Mouse (Mus musculus) forebrain, postnatal 0 days (tissue): Measurements from ENCODE around the gene Rgmb. TPM values are rescaled to one million over a fixed set of nuclear protein-coding genes. Genes with fewer than 3 reads are reported as not detected.

ENCODE experiments used
- ATAC-seq: fragments of 200-750 bp; cut with Nextera tagmentation; 2 replicates; pipeline ENCODE4 v1.8.0; 2017; ENCODE audit warnings: mild to moderate bottlenecking, moderate library complexity
- DNase-seq: peaks from one replicate; pipeline ENCODE4 v3.0.0-alpha.2; 2015
- H3K27ac ChIP-seq: fragments of 300-500 bp; sonication (generic); 2 replicates; pipeline ENCODE4 v1.5.1; 2014; ENCODE audit warnings: low read depth, mild to moderate bottlenecking, antibody characterized with exemption, low read length, moderate library complexity, mixed read lengths
- H3K27me3 ChIP-seq: fragments of 300-500 bp; sonication (generic); 2 replicates; pipeline ENCODE4 v1.6.1; 2014; ENCODE audit warnings: mild to moderate bottlenecking, low read length, mixed read lengths; ENCODE audit not compliant: insufficient read depth
- H3K36me3 ChIP-seq: fragments of 300-500 bp; sonication (generic); 2 replicates; pipeline ENCODE4 v1.6.1; 2014; ENCODE audit warnings: mild to moderate bottlenecking, moderate library complexity; ENCODE audit not compliant: insufficient read depth
- H3K4me1 ChIP-seq: fragments of 300-500 bp; sonication (generic); 2 replicates; pipeline ENCODE4 v1.6.1; 2014; ENCODE audit warnings: antibody characterized with exemption; ENCODE audit not compliant: insufficient read depth
- H3K4me2 ChIP-seq: fragments of 300-500 bp; sonication (generic); 2 replicates; pipeline ENCODE4 v1.6.1; 2014; ENCODE audit warnings: low read depth, mild to moderate bottlenecking, moderate library complexity
- H3K4me3 ChIP-seq: fragments of 300-500 bp; sonication (generic); 2 replicates; pipeline ENCODE4 v1.5.1; 2014; ENCODE audit warnings: low read depth, low read length, mixed read lengths
- H3K9ac ChIP-seq: fragments of 300-500 bp; sonication (generic); 2 replicates; pipeline ENCODE4 v1.6.1; 2014; ENCODE audit warnings: mild to moderate bottlenecking
- H3K9me3 ChIP-seq: fragments of 300-500 bp; sonication (generic); 2 replicates; pipeline ENCODE4 v1.6.1; 2016; ENCODE audit warnings: low read length
- CTCF ChIP-seq: sonication (generic); IDR thresholded peaks from 2 replicates; pipeline ENCODE4 v1.5.1; 2016; ENCODE audit warnings: antibody characterized with exemption, control low read depth, low read depth
- WGBS: fragments of 180-500 bp; shearing (Covaris S2); extraction: QIAGEN DNeasy Blood & Tissue Kit; methylation state at CpG from one replicate; pipeline ENCODE4 v1.1.7; 2014; 5-methylcytosine and 5-hydroxymethylcytosine counted together
- polyA plus RNA-seq: library from polyadenylated mRNA; unstranded; fragments of >200 nt; fragmentation: Nextera tagmentation; extraction: Ambion mirVana; gene quantifications from 2 replicates; pipeline ENCODE4 v1.2.1, GENCODE M21; 2015
- total RNA-seq: library from RNA; depleted of rRNA; stranded (reverse); fragments of >200 nt; gene quantifications from 2 replicates; pipeline ENCODE4 v1.2.3, GENCODE M21; 2014

Rgmb gene
- total and polyA plus RNA-seq, 2 experiments from 2014 or later = 48.1 to 81.4 TPM

GRCm38 (mm10) chr17:15841425-15841824 is 10.6 kb upstream of the Rgmb start:
- Histone ChIP-seq H3K36me3 (no peaks in the 10 kb centered on the region), H3K4me2 (no peak overlapping the region), H3K9me3 (no peaks in the 10 kb centered on the region), H3K4me3 (no peak overlapping the region), H3K9ac (no peak overlapping the region), H3K27me3 (no peaks in the 10 kb centered on the region), H3K4me1 (no peaks in the 10 kb centered on the region), H3K27ac (no peak overlapping the region)
- 83% methylated on average over 2 of the region's 2 CpGs for WGBS
- TF ChIP-seq CTCF = no peak
- DNase-seq (no peak), ATAC-seq (no peak)

- Histone ChIP-seq H3K9ac (no peak overlapping the region), H3K4me3 (no peak overlapping the region), H3K4me1 (peaks cover 7% of the 10 kb centered on the region; the same call in 1 of the 2 replicates), H3K27me3 (no peaks in the 10 kb centered on the region), H3K36me3 (no peaks in the 10 kb centered on the region), H3K4me2 (no peak overlapping the region), H3K9me3 (no peaks in the 10 kb centered on the region), H3K27ac (no peak overlapping the region)
- WGBS = 10% methylated on average over 5 of the region's 5 CpGs
- ATAC-seq (no peak), DNase-seq (no peak)
- no peak for TF ChIP-seq CTCF
Measured at GRCm38 (mm10) chr17:15832398-15832797, 1.6 kb upstream of the Rgmb start.

GRCm38 (mm10) chr17:15831810-15832209 is 971 bp upstream of the Rgmb start:
- Histone ChIP-seq H3K4me1 (peaks cover 13% of the 10 kb centered on the region; the same call in 1 of the 2 replicates), H3K9me3 (no peaks in the 10 kb centered on the region), H3K27ac (no peak overlapping the region), H3K4me3 (no peak overlapping the region), H3K4me2 (no peak overlapping the region), H3K27me3 (no peaks in the 10 kb centered on the region), H3K36me3 (no peaks in the 10 kb centered on the region), H3K9ac (no peak overlapping the region)
- 14% methylated on average over 8 of the region's 8 CpGs for WGBS
- peak; percentile 73 for DNase-seq
- no peak for ATAC-seq
- TF ChIP-seq CTCF = peak; percentile 69

- no peaks in the 10 kb centered on the region for H3K9me3 ChIP-seq
- 0% methylated on average over 31 of the region's 34 CpGs for whole genome bisulfite sequencing
- no peaks in the 10 kb centered on the region for H3K36me3 ChIP-seq
- peak overlapping the region; percentile 82 for H3K27ac ChIP-seq
- H3K4me3 ChIP-seq = peak overlapping the region; percentile 58
- H3K4me2 ChIP-seq = peak overlapping the region; percentile 82
- peak; percentile 39 for DNase-seq
- no peak for TF ChIP-seq CTCF
- H3K27me3 ChIP-seq = no peaks in the 10 kb centered on the region
- peaks cover 13% of the 10 kb centered on the region; the same call in 1 of the 2 replicates for H3K4me1 ChIP-seq
- peak overlapping the region; percentile 69 for H3K9ac ChIP-seq
- ATAC-seq = no peak
Measured at GRCm38 (mm10) chr17:15830171-15830765, 571 bp downstream of the Rgmb start.

- under 1% methylated on average over 20 of the region's 20 CpGs for WGBS
- H3K4me2 ChIP-seq = peak overlapping the region; percentile 82
- peak overlapping the region; percentile 82 for H3K27ac ChIP-seq
- peak overlapping the region; percentile 69 for H3K9ac ChIP-seq
- TF ChIP-seq CTCF = no peak
- H3K4me1 ChIP-seq = peaks cover 18% of the 10 kb centered on the region; the same call in 1 of the 2 replicates
- ATAC-seq (no peak), DNase-seq (peak; percentile 55)
- no peaks in the 10 kb centered on the region for H3K27me3 ChIP-seq
- peak overlapping the region; percentile 58 for H3K4me3 ChIP-seq
- no peaks in the 10 kb centered on the region for H3K36me3 ChIP-seq
- no peaks in the 10 kb centered on the region for H3K9me3 ChIP-seq
Measured at GRCm38 (mm10) chr17:15829198-15830170, 1.4 kb downstream of the Rgmb start.

GRCm38 (mm10) chr17:15828131-15828917 is 2.5 kb downstream of the Rgmb start:
- whole genome bisulfite sequencing = 56% methylated on average over 8 of the region's 8 CpGs
- H3K27ac ChIP-seq = no peak overlapping the region
- 0 out of 2 replicates have a peak overlapping the region, but pooled peaks have one; percentile 69 for H3K9ac ChIP-seq
- no peaks in the 10 kb centered on the region for H3K36me3 ChIP-seq
- H3K4me1 ChIP-seq = peaks cover 28% of the 10 kb centered on the region
- ATAC-seq (no peak), DNase-seq (peak; percentile 72)
- no peaks in the 10 kb centered on the region for H3K27me3 ChIP-seq
- peak; percentile 43 for TF ChIP-seq CTCF
- H3K9me3 ChIP-seq = no peaks in the 10 kb centered on the region
- peak overlapping the region; percentile 58; the same call in 1 of the 2 replicates for H3K4me3 ChIP-seq
- peak overlapping the region; percentile 82 for H3K4me2 ChIP-seq
